Mouse (Mus musculus) lung, adult 18-20 months (tissue): ENCODE measurements at regions not wholly inside any gene's neighbourhood (a gene's known extent, or its start where the extent isn't known, plus 50 kb on each side); places are given as distances from the start of the nearest gene placed in this dataset.
A peak's percentile ranks its signal among the peaks of the same experiment; 100 is the strongest.
"Not testable (repeated sequence)": the region's sequence is repeated elsewhere in the genome, so short reads cannot be mapped to it uniquely, and the experiment has no call there.

ENCODE experiments used
- DNase-seq, 2 experiments: peaks; one replicate each; pipeline ENCODE4 v3.0.0; 2022; ENCODE audit warnings: mixed read lengths in 2 of 2

DNA sequence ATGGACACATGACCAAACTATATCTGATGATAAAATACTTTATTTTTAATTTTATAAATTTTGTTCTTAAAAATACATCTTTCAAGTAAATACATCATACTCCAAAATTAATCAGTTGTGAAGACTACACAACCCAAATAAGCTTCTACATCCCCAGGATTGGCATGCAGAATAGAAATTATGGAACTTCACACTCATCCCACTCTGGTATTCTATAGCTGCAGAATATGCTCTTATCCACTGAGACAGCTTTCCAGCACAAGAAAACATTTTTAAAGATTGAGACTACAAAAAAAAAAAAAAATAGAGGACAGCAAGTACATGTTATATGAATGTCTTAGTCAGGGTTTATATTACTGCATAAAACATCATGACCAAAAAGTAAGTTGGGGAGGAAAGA lies 94.4 kb downstream of the Gm11232 start:
- DNase-seq = no peak

DNA sequence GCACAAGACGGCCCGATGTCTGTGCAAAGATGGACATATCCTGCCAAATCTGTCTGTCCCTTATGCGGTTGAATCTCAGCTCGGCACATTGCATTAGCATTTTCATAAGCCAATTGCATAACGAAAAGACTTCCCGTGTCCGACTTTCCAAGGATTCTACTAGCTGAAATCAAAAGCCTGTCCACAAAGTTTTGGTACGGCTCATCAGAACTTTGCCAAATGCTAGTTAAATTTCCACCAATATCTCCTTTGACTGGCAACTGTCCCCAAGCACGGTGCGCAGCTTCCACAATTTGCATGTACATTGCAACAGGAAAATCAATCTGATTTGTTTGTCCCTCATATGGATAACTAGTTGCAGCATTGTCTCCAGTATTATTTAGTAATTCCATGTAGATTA lies 117.2 kb downstream of the Gm11232 start:
- no peak for DNase-seq

DNA sequence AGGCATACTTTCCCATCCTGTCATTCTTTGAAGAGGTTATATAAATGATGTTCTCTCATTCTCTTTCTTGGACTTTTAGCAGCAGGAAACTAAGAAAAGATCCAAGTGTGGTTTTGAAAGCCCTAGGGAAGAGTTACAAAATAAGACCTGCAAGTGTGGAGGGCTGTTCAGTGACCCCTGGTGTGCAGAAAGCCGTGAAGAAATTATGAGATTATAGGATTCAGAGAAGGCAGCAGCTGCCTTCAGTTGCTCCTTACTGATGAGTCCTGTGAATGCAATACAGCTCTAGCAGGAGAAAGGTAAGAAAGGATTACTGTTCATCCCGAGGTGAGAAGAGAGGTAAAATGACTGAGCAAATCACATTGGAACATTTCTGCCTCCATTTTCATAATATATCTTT lies 130.7 kb downstream of the Gm11232 start:
- no peak for DNase-seq

GRCm38 (mm10) chr4:71626626-71627025 lies 131.1 kb downstream of the Gm11232 start:
- DNase-seq = no peak

DNA sequence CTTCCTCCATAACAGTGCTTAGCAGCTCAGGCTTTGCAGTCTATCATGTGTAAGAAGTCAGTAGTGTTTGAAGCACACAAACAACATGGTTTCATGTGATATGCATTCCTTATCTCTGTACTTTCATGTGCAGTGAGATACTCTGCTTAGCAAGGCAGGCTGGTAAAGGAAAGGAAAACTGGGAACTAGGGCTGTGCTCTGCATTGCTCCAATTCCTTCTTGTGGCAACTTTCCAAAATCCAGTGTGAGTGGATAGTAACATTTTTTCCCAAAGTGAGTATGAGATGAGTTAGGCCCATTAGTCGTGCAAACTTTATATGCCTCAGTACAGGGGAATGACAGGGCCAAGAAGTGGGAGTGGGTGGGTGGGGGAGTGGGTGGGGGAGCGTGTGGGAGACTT lies 133.0 kb downstream of the Gm11232 start:
- DNase-seq = no peak

DNA sequence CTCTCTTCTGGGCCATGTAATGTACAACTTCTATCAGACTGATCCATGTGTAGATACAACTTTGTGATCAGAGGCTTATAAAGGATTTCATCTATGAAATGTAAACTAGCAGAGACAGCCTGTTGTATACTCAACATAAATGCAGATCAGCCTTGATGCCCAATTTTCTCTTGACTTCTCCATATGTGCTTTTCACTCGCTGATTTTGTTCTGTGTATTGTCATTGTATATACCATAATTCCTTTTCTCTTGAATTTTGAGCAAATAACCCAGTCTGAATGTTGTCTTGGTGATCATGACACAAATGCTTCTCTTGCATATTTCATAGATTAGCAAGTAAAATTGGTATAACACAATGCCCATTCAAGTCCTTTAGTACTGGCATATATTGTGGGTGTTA lies 144.0 kb downstream of the Gm11232 start:
- no peak for DNase-seq

DNA sequence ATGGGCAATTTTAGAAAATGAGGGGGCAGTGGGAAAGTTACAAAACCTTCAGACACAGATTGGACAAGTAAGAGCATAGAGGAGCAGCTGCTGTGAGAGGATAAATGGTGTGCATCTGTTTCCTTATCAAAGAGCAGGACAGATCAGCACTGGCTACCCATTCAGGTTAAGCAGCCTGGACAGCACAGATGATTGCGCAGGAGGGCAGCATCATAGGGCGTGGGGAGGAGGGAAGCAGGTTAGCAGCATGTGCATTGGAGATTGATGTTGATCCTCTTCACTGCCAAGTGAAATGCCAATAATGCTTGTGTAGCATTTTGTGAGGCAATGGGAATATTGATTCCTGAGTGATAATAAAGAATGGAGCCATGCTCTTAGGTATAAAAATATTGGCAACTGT lies 171.9 kb downstream of the Gm11232 start:
- no peak for DNase-seq

DNA sequence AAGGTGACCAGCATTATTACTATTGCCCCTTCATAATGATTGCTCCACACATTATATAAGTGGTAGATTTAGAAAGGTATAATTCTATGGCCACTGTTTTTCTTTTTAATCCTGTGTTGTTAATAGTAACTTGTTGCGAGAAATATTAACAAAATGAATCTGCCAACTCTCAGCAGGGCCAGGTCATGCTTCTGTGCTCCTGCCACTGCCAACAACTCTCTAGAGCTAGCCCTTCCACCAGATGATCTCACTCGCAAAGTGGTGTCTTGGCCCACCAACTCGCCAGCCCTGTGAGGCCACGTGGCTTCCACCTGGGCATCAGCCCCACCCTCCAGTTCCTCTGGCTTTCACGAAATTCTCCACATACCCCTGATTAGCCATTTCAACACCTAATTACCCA lies 197.1 kb downstream of the Gm11232 start:
- no peak for DNase-seq

DNA sequence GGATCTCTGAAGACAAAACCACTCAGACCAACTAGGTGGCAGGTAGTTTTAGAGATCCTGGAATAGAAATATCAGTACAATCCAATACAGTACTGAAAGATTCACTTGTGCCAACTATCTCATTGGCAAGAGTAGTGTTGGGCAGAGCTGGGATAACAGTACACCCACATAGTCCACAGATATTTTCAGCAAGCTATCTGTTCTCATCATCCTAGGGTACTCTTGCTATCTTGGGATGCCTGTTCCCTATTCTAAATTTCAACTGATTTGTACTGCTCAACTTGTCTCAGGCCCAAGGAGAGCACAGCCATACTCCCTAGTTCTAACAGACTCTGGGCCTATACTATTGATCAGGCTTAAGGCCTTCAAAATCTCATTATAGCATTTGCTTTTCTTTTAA lies 218.6 kb downstream of the Gm11232 start:
- DNase-seq = no peak

GRCm38 (mm10) chr4:71537971-71538370 lies 219.8 kb downstream of the Gm11232 start:
- no peak for DNase-seq

DNA sequence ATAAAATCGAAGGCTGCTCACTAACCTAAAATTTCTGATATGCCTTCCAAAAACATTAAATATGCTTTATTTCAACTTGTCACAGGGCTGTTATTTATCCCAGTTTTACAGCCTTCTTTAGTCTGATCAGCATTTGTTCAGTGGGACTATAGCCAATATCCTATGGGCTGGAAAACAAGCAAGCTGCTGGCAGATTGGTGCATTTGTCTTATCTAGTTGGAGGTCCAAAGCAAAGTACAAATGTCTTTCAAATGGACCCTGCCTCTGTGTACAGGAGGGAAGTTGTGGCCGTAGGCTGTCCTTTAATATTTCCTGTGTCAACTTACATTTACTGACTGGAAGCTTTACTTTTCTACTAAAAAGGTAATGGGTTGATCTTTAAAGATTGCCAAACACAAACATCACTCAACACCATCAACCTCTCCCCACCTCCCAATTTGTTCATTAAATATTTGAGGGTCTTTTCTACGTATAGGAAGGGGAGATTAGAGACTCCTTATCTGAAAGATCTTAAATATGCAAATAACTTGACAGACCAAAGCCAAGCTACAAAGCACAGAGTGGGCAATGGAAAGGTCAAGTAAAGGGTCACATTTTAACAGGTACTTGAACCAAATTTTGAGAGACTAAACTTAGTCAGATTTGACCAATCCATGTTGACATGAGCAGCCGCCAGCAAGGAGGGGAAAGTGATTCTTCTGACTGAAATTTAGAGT lies 233.4 kb downstream of the Gm11232 start:
- DNase-seq = no peak

- no peak for DNase-seq
These were observed 237.0 kb downstream of the Gm11232 start for GRCm38 (mm10) chr4:71520751-71521150.

GRCm38 (mm10) chr4:71517921-71518404 lies 239.8 kb downstream of the Gm11232 start:
- peak in 1 of 2 experiments; percentile 0 for DNase-seq

GRCm38 (mm10) chr4:71506911-71507310 lies 250.9 kb downstream of the Gm11232 start:
- DNase-seq = no peak

GRCm38 (mm10) chr4:71489788-71490187 lies 268.0 kb downstream of the Gm11232 start:
- no peak for DNase-seq

DNA sequence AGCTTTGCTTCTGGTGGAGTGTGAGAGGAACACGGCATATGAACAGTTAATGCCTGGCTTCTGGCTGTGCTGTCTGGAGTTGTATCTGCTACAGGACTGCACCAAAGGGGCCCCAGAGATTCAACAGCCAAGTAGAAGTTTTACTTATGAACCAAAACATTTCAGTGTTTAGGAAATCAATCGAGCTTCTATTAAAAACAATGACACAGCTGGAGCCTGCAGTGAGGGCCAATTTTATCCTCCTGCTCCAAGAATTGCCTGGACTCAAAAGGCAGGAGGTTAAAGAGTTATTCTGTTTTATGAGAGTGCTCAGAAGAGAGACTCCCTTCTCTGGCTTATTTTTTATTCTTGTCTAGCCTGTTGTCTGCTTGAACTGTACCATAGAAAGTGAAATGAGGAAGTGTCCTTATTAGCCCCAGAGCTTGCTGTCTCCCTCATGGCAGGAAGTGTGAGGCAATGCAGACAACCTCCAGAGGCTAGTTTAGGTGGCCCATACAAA lies 269.1 kb downstream of the Gm11232 start:
- no peak for DNase-seq

DNA sequence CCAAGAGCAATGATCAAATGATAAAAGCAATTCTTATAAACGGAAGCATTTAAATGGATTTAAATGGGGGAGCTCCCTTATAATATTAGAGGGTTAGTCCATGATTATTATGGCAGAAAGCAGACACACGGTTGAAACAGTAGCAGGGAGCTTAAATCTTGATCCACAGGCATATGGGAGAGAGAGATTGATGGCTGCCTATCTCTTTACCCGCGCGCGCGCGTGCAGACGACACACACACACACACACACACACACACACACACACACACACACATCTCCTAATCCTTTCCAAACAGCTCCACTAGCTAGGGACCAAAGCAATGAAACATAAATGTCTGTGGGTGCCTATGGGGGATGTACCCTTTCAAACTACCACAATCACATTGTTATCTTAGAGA lies 269.7 kb downstream of the Gm11232 start:
- DNase-seq = no peak

GRCm38 (mm10) chr4:71480960-71481359 lies 276.8 kb downstream of the Gm11232 start:
- no peak for DNase-seq

- no peak for DNase-seq
These were observed 287.2 kb downstream of the Gm11232 start for GRCm38 (mm10) chr4:71470580-71470979.

DNA sequence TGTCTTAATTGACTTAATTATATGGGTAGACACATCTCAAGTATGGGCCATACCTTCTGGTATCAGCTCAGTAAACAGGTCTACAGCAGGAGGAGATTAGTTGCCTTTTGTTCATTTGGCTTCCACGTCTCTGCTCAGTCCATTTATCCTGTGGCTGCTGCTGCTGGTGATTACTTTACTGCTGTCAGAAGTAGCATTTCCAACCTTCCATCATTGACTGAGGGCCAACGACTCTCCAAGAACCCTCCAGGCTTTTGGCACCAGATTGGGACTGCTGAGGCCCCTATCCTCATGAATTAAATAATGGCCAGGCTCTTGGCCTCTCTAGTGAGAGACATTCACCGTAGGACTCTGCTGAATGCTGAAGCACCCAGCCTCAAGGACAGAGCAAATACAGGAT lies 303.0 kb downstream of the Gm11232 start:
- no peak for DNase-seq

GRCm38 (mm10) chr4:71453499-71453898 lies 304.3 kb downstream of the Gm11232 start:
- no peak for DNase-seq

DNA sequence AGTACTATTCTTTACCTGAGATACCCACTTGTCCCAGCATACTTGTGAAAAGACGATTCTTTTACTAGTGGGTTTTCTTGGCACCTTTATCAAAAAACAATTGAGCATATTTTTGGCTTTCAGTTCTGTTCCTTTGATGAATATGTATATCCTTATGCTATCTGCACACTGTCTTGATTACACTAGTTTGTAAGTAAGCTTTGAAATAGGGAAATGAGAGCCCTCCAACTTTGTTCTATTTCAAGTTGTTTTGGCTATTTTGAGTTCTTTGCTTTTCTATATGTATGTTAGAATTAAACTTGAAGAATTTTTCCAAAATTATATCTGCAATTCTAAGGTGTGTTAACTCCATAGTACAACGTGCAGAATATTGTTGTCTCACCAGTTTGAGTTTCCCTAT lies 311.3 kb downstream of the Gm11232 start:
- DNase-seq = no peak

GRCm38 (mm10) chr4:71431245-71431929 lies 326.4 kb downstream of the Gm11232 start:
- DNase-seq = no peak

GRCm38 (mm10) chr4:71422121-71422520 lies 335.6 kb downstream of the Gm11232 start:
- not testable (repeated sequence) for DNase-seq
